Mouse (Mus musculus): ENCODE measurements around the gene Fgf16. TPM values are rescaled to one million over a fixed set of nuclear protein-coding genes. Genes with fewer than 3 reads are reported as not detected.

Gene Fgf16
- not detected in 2 replicates for polyA plus RNA-seq (2012; ENCODE audit: insufficient read depth, insufficient read length, missing spikeins)

DNA sequence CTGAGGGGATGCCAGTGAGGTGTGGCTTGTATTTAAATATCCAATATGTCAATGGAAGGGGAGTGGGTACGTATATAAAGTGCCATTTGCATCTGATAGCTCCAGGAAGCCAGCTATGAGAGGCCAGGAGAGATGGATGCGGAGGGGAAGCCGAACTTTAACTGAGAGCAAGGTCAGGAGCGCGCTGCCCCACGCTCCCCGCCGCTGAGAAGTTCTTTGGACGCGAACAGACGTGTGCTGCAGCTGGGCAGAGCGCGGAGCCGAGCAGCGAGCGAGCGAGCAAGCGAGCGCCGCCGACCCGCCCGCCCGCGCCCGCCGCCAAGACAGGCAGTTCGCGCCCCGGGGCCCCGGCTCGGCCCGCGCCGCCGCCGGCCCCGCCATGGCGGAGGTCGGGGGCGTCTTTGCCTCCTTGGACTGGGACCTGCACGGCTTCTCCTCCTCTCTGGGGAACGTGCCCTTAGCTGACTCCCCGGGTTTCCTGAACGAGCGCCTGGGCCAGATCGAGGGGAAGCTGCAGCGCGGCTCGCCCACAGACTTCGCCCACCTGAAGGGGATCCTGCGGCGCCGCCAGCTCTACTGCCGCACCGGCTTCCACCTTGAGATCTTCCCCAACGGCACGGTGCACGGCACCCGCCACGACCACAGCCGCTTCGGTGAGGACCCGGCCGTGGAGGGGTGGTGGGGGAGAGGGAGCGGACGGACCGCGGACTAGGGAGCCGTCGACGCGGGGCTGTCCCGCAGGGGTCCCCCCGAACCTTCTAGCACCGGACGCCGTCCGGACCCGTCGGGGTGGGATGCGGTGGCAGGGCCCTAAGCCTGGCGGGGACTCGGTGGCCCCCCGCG, at the start of gene Fgf16:
Gene Fgf16, plus strand, starts transcription at position 118 of the 843 bp plus-strand sequence.
- Histone ChIP-seq H3K4me3 (ENCODE audit: insufficient read depth, low read length) (peak within 1 kb of the TSS; percentile 23), H3K27ac (ENCODE audit: insufficient read depth, low read depth, low read length) (no peak within 1 kb of the TSS), H3K4me1 (ENCODE audit: control insufficient read depth, insufficient read depth, low read length) (peaks cover 2% of the 10 kb centered on the region; the same call in 1 of the 2 replicates)
- TF ChIP-seq POLR2A (IDR thresholded peaks at IDR 0.05; ENCODE audit: borderline replicate concordance, low read depth, low read length) (no peak), CTCF (IDR thresholded peaks at IDR 0.05; ENCODE audit: low read depth, low read length) (no peak)

DNA sequence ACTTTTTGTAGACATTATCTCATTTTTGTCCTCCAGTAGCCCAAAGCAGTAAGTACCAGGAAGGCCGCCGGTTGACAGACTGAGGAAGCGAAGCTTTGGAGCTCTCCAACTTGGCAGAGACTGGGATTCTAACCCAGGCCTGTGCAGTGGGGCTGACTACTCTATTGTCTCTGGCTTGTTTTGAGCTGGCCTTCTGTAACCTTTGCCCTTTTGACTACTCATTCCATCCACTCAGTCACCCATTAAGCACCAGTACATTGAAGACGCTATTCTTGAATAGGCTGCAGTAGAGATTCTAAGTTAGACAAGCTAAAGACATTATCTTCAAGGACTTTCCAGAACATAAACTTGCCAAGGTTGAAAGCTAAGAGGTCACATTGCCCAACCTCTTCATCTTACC, 49.3 kb upstream of the Fgf16 start:
- Histone ChIP-seq H3K27ac (ENCODE audit: insufficient read depth, low read depth, low read length) (no peak overlapping the region), H3K4me1 (ENCODE audit: control insufficient read depth, insufficient read depth, low read length) (0 out of 2 replicates have a peak, but pooled peaks cover 2% of the 10 kb centered on the region), H3K4me3 (ENCODE audit: insufficient read depth, low read length) (no peak overlapping the region)
- no peak for TF ChIP-seq CTCF (IDR thresholded peaks at IDR 0.05; ENCODE audit: low read depth, low read length)
- TF ChIP-seq POLR2A (IDR thresholded peaks at IDR 0.05; ENCODE audit: borderline replicate concordance, low read depth, low read length) = no peak

- Histone ChIP-seq H3K27ac (ENCODE audit: insufficient read depth, low read depth, low read length) (no peak overlapping the region), H3K4me3 (ENCODE audit: insufficient read depth, low read length) (no peak overlapping the region), H3K4me1 (ENCODE audit: control insufficient read depth, insufficient read depth, low read length) (0 out of 2 replicates have a peak, but pooled peaks cover 1% of the 10 kb centered on the region)
- no peak for TF ChIP-seq CTCF (IDR thresholded peaks at IDR 0.05; ENCODE audit: low read depth, low read length)
- no peak for TF ChIP-seq POLR2A (IDR thresholded peaks at IDR 0.05; ENCODE audit: borderline replicate concordance, low read depth, low read length)
Measured at GRCm38 (mm10) chrX:105715789-105716321, 48.2 kb upstream of the Fgf16 start.

DNA sequence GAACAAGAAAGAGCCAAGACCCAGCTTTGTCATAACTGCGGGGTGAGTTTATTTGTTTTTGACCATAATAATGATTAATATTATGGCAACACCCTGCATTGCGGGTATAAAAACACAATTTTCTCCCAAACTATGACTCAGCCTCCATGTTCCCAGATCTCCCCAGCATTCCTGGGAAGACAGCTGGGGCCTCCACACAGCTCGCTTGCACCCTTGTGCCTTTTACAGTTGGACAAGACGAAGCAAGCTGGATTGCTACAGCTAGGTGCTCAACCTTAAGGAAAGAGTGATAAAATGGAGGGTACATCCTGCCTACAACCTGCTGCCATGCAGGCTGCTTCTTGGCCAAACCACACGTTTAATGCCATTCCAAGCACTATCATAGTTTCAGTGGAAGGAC, 45.7 kb upstream of the Fgf16 start:
- Histone ChIP-seq H3K4me1 (ENCODE audit: control insufficient read depth, insufficient read depth, low read length) (no peaks in the 10 kb centered on the region), H3K27ac (ENCODE audit: insufficient read depth, low read depth, low read length) (no peak overlapping the region), H3K4me3 (ENCODE audit: insufficient read depth, low read length) (no peak overlapping the region)
- TF ChIP-seq CTCF (IDR thresholded peaks at IDR 0.05; ENCODE audit: low read depth, low read length) (no peak), POLR2A (IDR thresholded peaks at IDR 0.05; ENCODE audit: borderline replicate concordance, low read depth, low read length) (no peak)

GRCm38 (mm10) chrX:105718943-105719342, 45.1 kb upstream of the Fgf16 start:
- no peak for TF ChIP-seq POLR2A (IDR thresholded peaks at IDR 0.05; ENCODE audit: borderline replicate concordance, low read depth, low read length)
- TF ChIP-seq CTCF (IDR thresholded peaks at IDR 0.05; ENCODE audit: low read depth, low read length) = no peak
- H3K27ac ChIP-seq (ENCODE audit: insufficient read depth, low read depth, low read length) = no peak overlapping the region
- H3K4me3 ChIP-seq (ENCODE audit: insufficient read depth, low read length) = no peak overlapping the region
- H3K4me1 ChIP-seq (ENCODE audit: control insufficient read depth, insufficient read depth, low read length) = no peaks in the 10 kb centered on the region

DNA sequence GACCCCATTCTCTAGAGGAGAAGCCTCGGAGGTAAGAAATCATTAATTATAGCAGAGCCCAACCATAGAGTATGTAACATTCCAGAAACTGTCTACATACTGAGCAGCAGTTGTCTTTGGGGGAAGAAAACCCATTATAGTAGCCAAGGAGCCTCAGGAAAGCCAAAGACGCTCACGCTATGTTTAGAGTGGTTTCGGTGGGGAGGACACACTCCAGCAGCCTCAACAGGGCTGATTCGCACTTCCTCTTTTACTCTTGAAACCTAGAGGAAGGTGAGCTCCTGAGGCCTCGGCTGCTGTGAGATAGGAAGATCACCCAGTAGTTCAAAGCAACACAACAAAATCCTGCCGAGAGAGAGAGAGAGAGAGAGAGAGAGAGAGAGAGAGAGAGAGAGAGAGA, 39.9 kb upstream of the Fgf16 start:
- Histone ChIP-seq H3K27ac (ENCODE audit: insufficient read depth, low read depth, low read length) (no peak overlapping the region), H3K4me3 (ENCODE audit: insufficient read depth, low read length) (no peak overlapping the region)
- TF ChIP-seq CTCF (IDR thresholded peaks at IDR 0.05; ENCODE audit: low read depth, low read length) (no peak), POLR2A (IDR thresholded peaks at IDR 0.05; ENCODE audit: borderline replicate concordance, low read depth, low read length) (no peak)

GRCm38 (mm10) chrX:105762847-105763527, 1.1 kb upstream of the Fgf16 start:
- Histone ChIP-seq H3K27ac (ENCODE audit: insufficient read depth, low read depth, low read length) (no peak overlapping the region), H3K4me1 (ENCODE audit: control insufficient read depth, insufficient read depth, low read length) (peaks cover 2% of the 10 kb centered on the region; the same call in 1 of the 2 replicates), H3K4me3 (ENCODE audit: insufficient read depth, low read length) (no peak overlapping the region)
- TF ChIP-seq CTCF (IDR thresholded peaks at IDR 0.05; ENCODE audit: low read depth, low read length) = no peak
- no peak for TF ChIP-seq POLR2A (IDR thresholded peaks at IDR 0.05; ENCODE audit: borderline replicate concordance, low read depth, low read length)

More for the DNA sequence above, 39.9 kb upstream of the Fgf16 start:
- H3K4me1 ChIP-seq (ENCODE audit: control insufficient read depth, insufficient read depth, low read length) = no peaks in the 10 kb centered on the region

GRCm38 (mm10) chrX:105763612-105764011, 467 bp upstream of the Fgf16 start:
- H3K27ac ChIP-seq (ENCODE audit: insufficient read depth, low read depth, low read length) = no peak overlapping the region
- peaks cover 2% of the 10 kb centered on the region; the same call in 1 of the 2 replicates for H3K4me1 ChIP-seq (ENCODE audit: control insufficient read depth, insufficient read depth, low read length)
- TF ChIP-seq CTCF (IDR thresholded peaks at IDR 0.05; ENCODE audit: low read depth, low read length) = no peak
- no peak for TF ChIP-seq POLR2A (IDR thresholded peaks at IDR 0.05; ENCODE audit: borderline replicate concordance, low read depth, low read length)
- peak overlapping the region; percentile 23 for H3K4me3 ChIP-seq (ENCODE audit: insufficient read depth, low read length)

GRCm38 (mm10) chrX:105765005-105765706, 1.1 kb downstream of the Fgf16 start:
- H3K4me3 ChIP-seq (ENCODE audit: insufficient read depth, low read length) = no peak overlapping the region; the same call in 1 of the 2 replicates
- no peak overlapping the region for H3K27ac ChIP-seq (ENCODE audit: insufficient read depth, low read depth, low read length)
- H3K4me1 ChIP-seq (ENCODE audit: control insufficient read depth, insufficient read depth, low read length) = peaks cover 2% of the 10 kb centered on the region; the same call in 1 of the 2 replicates
- TF ChIP-seq POLR2A (IDR thresholded peaks at IDR 0.05; ENCODE audit: borderline replicate concordance, low read depth, low read length) (no peak), CTCF (IDR thresholded peaks at IDR 0.05; ENCODE audit: low read depth, low read length) (no peak)
